Mouse (Mus musculus) thymus, postnatal 0 days (tissue): ENCODE measurements around the gene Zfp316. TPM values are rescaled to one million over a fixed set of nuclear protein-coding genes. Genes with fewer than 3 reads are reported as not detected.

Source experiments
- DNase-seq: peaks from one replicate; pipeline ENCODE4 v3.0.0-alpha.2; 2015; ENCODE audit warnings: low spot score
- polyA plus RNA-seq: library from polyadenylated mRNA; unstranded; fragments of >200 nt; fragmentation: Nextera tagmentation; extraction: Ambion mirVana; gene quantifications from 2 replicates; pipeline ENCODE4 v1.2.1, GENCODE M21; 2015

Zfp316 gene
- polyA plus RNA-seq, 1 experiment from 2014 or later, result 0.78 TPM

DNA sequence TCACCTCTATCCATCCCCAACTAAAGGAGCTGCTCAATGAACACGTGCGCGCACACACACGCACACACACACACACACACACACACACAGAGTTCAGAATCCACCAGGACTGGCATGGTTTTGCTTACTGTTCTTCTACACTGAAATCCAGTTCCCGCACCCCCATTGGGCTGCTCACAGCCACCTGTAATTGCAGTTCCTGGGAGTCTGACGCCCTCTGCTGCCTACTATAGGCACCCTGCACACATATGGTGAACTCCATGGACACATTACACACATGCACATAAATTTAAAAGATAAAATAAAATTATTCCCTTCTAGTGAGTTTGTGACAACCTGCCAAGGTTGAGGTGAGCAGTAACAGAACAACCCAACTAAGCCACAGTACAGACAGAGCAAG is 14.9 kb upstream of the Zfp316 start:
- DNase-seq, result no peak

DNA sequence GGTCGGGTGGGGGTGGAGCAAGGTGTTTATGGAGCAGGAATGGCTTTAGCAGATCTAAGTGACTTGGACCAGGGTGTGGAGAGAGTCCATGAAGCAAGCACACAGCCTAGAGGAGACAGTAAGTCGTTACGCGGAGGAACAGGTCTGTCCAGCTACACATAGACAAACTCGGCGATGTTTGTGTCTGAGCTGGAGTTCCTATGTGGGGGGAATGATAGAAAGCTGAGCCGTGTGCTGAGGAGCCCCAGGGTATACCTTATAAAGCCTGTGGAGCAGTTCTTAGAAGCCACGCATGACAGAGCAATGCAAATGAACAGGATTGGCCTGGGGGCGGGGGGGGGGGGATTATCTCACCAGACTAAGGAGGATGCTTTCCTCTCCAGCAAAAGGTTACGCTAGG is 9.4 kb upstream of the Zfp316 start:
- no peak for DNase-seq

DNA sequence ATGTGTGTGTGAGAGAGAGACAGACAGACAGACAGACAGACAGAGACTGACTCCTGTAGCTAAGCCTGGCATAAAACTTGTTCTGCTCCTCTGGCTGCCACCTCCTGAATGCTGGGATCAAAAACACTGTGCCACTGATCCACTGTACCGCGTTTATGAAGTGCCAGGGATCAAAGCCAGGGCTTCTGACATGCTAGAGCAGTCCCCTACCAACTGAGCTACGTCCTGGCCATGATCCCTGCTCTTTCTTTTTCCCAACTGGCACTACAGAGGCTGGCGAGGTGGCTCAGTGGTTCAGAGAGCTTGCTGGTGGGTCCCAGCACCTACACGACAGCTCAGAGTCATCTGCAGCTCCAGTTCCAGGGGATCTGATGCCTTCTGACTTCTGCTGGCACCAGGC is 5.9 kb upstream of the Zfp316 start:
- DNase-seq, result no peak

DNA sequence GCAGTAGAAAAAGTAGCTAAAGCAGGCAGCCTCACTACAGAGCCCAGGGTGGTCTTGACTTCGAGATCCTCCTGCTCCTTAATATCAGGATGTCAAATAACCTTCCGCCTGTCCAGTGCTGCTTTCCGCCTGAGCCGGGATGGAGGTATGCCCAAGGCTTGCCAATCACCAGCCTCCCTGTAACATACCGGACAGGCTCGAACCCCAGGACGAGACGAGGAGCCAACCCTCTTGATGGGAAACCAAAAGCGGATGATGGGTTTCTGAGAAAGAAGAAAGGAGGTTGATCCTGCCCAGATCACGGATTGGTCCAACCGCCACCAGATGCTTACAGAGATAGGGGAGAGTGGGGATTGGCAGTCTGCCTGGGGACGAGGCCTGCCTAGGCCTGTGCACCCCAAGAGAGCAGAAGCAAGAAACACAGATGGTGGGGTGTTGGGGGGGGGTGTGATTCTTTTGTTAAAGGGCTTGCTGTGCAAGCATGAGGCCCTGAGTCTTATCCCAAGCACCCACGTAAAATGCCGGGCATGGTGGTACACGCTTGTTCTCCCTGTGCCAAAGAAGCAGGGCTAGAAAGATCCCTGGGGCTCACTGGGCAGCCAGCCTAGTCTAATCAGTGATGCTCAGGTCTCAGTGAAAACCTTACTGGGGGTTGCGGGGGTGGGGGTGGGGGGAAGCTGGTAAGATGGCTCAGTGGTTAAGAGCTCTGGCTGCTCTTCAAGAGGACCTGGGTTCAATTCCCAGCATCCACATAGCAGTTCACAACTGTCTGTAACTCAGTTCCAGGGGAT is 2.9 kb upstream of the Zfp316 start:
- no peak for DNase-seq

DNA sequence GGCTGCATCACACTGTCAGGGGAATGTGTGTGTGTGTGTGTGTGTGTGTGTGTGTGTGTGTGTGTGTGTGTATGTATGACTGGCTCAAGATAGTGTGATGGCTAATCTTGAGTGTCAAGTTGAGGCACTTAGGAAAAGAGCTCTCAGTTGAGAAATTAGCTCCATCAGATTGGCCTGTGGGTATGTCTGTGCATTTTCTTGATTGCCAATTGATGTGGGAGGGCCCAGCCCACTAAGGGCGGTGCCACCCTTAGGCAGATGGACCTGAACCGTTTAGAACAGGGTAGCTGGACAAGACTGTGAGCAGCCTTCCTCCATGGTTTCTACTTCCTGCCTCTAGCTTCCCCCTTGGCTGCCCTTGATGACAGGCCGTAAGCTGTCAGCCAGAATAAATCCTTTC is 2.3 kb upstream of the Zfp316 start:
- no peak for DNase-seq

DNA sequence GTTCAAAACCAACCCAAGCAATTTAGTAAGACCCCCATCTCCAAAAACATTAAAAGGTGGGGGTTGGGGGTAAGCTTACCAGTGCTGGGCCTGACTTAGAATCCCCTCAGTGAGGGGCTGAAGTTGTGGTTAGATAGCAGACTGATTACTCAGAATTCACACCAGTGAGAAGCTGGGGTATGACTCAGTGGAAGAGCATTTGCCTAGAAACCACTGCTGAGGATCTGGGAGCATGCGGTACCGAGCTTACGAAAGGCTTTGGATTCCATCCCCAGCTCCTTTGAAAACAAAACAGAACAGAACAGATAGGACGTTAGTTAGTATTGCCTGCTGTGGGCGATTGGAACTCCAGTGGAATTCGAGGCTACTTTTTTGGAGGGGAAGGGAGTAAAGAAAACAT is 1.8 kb upstream of the Zfp316 start:
- DNase-seq, result no peak

DNA sequence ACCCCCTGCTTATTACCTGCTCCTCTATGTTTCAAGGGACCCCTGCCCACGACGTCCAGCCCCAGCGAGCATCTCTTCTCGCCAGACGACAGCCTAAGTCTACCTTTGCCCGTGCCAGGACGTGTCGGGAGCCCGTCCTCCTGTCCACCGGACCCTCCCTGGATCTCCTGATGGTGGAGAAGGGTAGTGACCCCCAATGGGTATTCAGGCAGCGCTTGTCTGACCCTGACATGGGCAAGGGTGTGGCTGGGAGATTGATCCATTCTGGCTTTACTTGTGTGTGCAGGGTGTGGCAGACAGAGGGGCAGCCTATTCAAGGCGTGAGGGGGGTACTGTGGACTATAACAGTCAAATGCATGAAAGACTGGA is 313 bp upstream of the Zfp316 start:
- DNase-seq, result no peak

DNA sequence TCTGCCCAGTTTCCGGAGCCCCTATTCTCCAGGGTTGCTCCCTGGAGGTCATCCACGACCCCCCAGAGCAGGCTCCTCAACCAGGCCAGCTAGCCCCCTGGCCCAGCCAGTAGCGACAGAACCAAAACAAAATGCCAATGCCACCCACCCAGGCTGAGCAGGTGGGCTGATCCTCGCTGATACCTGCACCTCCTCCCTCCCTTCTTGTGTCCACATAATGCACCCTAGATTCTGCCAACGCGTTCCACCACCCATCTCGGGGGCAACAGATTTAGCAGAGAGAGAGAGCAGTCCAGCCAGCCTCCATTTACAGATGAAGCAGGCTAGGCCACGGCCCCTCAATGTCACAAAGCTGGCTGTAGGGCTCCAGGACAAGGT is 848 bp downstream of the Zfp316 start:
- no peak for DNase-seq

DNA sequence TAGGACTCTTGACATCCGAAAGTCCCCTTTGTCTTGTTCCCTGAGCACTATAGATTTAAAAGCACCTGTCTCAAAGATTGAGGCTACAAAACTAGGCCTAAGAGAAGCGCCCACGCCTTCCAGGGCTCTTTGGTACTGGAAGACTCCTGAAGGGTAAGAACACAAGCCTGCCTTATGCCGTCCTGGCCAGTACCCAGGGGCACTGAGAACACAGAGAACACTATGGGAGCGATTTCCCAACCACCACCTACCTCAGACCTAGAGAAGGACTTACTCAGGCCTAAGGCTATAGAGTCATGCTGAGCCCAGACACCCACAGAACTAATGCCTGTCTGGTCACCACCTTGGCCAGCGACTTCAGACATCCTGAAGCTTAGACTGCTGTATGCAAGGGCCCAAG is 3.0 kb downstream of the Zfp316 start:
- DNase-seq, result no peak

DNA sequence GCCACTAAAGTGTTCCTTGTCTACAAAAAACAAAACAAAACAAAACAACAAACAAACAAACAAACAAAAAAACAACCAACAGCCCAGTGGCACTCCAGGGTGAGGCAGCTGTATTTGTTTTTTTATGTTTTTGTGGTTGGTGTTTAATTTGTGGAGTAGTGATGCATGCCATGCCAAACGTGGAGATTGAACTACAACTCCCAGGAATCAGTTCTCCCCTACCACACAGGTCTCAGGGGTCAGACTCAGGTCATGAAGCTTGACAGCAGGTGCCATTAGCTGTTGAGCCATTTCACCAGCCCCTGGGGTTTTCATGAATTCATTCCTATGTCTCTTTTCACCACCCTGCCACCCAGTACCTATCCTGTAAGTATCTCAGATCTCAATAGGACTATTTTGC is 4.4 kb downstream of the Zfp316 start:
- DNase-seq, result no peak

DNA sequence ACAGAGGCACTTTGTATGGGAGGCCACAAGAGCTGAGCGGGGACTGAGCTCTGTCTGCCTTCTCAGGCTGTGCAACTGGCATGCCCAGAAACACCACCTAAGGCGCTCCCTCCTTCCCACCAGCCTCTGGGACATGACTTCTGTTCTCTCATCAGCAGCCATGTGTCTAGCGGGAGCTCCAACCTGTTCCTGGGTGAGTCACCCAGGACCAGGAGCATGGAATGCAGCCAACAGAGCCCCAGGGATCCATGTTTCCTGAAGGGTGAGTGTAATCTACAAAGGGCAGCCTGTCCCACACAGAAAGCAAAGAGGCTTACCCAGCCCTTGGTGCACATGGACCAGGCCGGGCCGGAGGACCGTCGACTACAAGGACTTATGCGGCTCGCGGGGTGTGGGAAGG is 5.1 kb downstream of the Zfp316 start:
- no peak for DNase-seq

DNA sequence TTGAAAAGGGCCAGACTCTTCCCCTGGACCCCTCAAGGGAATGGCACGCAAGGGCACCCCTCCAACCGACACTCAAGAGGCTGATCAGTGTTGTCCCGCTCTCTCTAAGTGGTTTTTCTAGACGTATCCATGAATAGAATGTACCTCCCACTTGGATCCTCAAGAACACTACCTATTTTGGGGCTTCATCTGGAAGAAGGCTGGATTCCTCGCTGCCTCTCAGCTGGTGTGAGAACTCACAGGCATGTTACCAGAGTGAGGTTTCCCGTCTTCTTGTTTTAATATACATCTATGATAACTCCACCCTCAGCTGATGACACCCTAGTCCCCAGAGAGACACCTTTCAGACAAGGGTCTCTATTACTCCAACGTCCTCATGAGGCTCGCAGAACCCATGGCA is 8.2 kb downstream of the Zfp316 start:
- DNase-seq, result no peak

DNA sequence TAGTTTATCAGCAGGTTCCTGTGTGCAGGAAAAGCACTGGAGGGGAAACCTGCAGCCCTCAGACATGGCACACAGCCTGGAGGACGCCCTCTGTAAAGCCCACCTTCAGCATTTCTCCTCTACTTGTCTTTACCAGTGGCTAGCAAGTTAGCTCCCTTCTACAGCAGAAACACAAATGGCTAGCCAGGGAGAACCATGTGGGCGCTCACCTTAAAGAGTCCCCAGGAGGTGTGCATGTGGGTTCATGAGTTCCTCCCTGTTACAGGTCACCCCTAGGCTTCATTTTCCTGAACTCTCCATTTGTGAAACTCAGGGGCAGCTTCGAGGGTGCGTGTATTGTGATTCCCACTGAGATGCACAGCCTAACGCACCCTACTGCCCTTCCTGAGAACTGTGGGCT is 14.0 kb downstream of the Zfp316 start:
- DNase-seq, result no peak

DNA sequence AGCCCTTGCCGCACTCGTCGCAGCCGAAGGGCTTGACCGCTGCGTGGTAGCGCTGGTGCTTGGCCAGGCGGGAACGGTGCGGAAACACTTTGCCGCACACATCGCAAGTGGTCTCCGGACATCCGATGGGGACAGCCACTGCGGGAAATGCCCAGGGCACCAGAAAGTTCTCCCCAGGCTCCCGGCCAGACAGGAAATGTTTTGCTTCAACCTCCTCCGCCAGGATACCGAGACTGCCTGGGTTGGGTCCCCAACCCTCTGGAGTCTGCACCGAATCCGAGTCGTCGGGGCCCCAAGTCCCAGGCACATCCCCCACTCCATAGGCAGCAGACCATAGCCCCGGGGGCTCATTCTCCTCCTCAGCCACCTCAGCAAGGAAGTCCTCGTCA is 14.7 kb downstream of the Zfp316 start:
- DNase-seq, result no peak

DNA sequence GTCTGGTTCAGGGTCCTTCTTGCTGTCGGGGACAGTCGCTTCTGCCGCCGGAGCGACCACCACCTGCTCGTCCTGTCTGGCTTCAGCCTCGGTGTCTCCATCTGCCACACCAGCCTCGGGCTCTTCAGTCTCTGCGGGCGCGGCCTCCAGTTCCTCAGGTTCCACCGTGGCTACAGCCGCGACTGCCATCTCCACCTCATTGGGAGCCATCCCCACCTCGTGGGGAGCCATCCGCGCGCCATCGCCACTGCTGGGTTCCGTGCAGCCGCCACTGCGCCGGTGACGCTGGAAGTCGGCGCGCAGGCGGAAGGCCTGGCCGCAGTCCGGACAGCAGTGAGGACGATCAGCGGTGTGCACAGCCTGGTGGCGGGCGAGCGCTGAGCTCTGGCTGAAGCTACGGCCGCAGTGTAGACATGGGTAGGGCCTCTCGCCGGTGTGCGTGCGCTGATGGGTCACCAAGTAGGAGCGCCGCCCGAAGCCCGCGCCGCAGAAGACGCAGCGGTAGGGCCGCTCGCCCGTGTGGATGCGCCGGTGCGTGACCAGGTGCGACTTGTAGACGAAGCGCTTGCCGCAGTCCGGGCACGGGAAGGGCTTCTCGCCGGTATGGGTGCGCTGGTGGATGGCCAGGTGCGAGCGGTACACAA is 15.2 kb downstream of the Zfp316 start:
- no peak for DNase-seq

DNA sequence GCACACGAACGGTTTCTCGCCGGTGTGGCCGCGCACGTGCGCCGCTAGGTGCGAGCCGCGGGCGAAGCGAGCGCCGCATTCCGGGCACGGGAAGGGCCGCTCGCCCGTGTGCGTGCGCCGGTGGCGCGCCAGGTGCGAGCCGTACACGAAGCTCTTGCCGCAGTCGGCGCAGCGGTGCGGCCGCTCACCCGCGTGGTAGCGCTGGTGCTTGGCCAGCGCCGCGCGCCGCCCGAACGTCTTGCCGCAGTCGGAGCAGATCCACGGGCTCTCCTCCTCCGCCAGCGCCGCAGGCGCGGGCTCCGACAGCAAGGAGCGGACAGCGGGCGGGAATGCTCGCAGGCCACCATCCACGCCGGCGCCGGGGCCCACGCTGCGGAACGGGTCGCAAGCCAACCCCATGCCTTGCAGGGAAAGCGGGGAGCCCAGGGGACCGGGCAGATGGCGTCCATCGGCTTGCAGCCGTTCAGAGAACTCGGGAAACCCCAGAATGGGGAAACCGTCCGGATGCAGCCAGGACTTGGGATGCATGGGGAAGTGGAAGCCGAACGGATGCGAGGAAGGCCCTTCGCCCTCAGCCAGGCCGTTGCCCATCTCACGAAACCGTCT is 15.8 kb downstream of the Zfp316 start:
- no peak for DNase-seq

DNA sequence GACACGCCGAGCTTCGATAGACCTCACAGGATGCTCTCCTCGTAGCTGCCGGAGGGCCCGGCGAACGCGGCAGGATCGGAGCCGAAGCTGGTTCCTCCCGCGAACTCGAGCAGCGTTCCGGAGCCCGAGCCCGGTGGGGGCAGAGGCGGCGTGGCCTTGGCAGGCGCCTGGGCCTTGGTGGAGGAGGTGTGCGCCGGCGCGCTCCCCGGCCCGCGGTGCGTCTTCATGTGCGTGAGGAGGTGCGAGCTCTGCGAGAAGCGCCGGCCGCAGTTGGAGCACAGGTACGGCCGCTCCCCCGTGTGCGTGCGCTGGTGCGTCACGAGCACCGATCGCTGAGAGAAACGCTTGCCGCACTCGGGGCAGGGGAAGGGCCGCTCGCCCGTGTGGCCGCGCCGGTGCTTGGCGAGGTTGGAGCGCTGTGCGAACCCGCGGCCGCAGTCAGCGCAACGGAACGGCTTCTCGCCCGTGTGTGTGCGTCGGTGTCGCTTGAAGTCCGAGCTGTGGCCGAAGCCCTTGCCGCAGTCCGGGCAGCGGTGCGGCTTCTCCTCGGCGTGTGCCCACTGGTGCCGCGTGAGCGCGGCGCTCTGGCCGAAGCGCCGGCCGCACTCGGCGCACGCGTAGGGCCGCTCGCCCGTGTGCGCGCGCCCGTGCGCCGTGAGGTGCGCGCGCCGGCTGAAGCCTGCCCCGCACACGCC is 16.5 kb downstream of the Zfp316 start:
- no peak for DNase-seq

DNA sequence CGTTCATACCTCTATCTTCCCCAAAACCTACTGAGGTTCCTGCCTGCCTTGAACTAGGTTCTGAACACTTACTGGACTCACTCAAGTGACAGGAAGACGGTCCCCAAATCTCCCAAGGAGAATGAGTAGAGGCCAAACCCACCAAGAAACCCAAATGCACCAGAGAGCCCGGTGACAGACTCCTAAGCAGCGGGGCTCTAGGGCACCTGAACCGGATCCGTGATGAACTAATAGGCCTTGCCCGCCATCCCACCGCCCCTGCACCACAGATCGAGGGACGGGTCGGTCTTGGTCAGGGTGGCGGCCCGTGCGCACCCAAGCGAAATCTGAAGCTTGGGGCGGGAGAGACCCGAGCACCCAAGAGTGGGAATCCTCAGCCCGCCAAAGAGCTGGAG is 17.0 kb downstream of the Zfp316 start:
- no peak for DNase-seq

DNA sequence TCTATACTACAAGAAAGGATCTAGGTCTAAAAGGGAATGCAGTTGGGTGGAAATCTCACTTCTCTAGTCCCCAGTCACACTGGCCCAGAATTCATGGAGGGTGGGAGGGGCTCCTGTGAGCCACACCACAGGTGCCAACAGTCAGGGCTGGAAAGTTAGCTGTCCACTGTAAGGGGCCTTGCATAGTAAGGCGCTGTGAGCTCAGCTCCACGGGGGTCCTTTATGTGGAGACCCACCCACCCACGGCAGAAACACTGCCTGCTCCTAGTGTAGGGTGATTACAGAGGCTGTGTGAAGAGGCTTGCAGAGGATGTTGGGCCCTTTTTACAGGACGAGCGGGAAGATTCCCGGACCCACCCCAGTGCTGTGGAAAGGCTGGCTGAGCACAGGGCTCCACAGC is 17.8 kb downstream of the Zfp316 start:
- DNase-seq, result no peak

DNA sequence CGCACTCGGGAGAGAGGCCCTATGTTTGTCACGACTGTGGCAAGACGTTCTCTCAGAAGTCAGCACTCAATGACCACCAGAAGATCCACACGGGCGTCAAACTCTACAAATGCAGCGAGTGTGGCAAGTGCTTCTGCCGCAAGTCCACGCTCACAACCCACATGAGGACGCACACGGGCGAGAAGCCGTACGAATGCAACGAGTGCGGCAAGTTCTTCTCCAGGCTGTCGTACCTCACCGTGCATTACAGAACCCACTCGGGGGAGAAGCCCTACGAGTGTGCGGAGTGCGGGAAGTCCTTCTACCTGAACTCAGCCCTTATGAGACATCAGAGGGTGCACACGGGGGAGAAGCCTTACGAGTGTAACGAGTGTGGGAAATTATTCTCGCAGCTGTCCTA is 24.9 kb downstream of the Zfp316 start:
- no peak for DNase-seq

DNA sequence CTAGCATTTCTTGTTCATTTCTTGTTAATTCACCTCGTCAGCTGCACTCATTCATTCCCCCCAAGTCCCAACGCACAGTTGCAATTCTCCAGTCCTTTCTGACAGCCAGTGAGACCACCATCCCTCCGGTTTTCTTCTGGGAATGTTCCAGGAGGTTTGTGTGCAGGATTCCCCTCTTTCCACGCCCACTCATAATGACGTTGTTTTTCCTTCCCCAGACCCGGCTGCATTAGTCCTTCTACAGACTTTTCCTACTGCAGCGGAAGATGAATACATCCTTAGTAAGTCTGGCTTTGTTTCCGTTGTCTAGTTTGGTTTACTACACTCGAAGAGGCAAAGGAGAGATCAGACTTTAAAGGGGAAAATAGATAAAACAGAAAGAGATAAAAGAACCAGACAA is 33.8 kb downstream of the Zfp316 start:
- DNase-seq, result no peak

DNA sequence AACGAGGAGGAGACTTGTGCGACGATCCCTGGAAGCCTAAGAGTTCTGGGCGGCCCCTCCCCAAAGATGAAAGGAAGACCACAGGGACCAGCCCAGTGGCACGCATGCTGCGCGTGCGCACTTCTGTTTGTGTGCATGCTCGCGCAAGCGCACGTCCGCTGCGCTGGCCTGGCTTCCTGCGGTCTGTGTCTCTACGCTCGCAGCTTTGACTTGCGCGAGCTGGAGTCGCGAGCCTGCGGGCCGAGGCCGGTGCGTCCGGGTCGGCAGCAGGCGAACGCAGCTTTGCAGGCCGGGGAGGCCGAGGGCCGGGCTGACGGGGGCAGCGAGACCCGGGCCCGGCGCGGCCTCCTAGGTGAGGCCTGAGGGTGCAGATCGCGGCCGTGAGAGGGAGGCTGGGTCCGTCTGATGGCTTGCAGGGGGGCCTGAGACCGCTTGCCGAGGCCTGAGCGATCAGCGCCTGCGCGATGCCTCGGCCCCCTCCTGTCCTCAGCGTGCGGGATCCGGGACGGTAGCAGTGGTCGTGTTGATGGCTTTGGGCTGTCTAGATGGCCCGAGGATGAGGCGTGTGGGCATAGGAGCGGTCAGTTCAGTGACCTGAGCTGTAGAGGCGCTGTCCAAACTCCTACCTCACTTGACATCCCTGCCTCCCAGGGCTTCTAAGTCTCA is 34.7 kb downstream of the Zfp316 start, which contains the start of gene Zfp12:
Gene Zfp12, plus strand, starts transcription at position 136 of the 666 bp plus-strand sequence.
- peak; percentile 98 for DNase-seq
